Mouse (Mus musculus) MEL (cell line): ENCODE measurements at regions not wholly inside any gene's neighbourhood (a gene's known extent, or its start where the extent isn't known, plus 50 kb on each side); places are given as distances from the start of the nearest gene placed in this dataset.

Experiments used
- DNase-seq: peaks from one replicate; pipeline ENCODE4 v3.0.0; 2011; ENCODE audit warnings: low read depth, low spot score
- H3K27ac ChIP-seq: 2 replicates; pipeline ENCODE4 v1.5.1; 2012; ENCODE audit warnings: low read depth, mild to moderate bottlenecking, control low read depth, low read length, moderate library complexity; ENCODE audit not compliant: control insufficient read depth
- H3K27me3 ChIP-seq, 2 experiments: fragments of 150-350 bp in 1 of 2; sonication (generic) in 1 of 2; 2 replicates each; pipeline ENCODE4 v1.6.1; 2012; ENCODE audit warnings: low read length in 2 of 2, mild to moderate bottlenecking in 2 of 2, improper control_type of control experiment in 1 of 2, moderate library complexity in 1 of 2; ENCODE audit not compliant: insufficient read depth in 2 of 2, control insufficient read depth in 1 of 2
- H3K36me3 ChIP-seq, 2 experiments: 2 replicates each; pipeline ENCODE4 v1.6.1; 2012 to 2014; ENCODE audit warnings: low read length in 2 of 2, improper control_type of control experiment in 1 of 2, inconsistent platforms in 1 of 2, mild to moderate bottlenecking in 1 of 2; ENCODE audit not compliant: insufficient read depth in 2 of 2, control insufficient read depth in 1 of 2
- H3K4me1 ChIP-seq, 2 experiments: fragments of 150-350 bp in 1 of 2; sonication (generic) in 1 of 2; 2 replicates each; pipeline ENCODE4 v1.6.1; 2012; ENCODE audit warnings: low read length in 2 of 2, improper control_type of control experiment in 1 of 2, mild to moderate bottlenecking in 1 of 2; ENCODE audit not compliant: insufficient read depth in 2 of 2, control insufficient read depth in 1 of 2
- H3K4me3 ChIP-seq, 2 experiments: fragments of 150-350 bp in 1 of 2; sonication (generic) in 1 of 2; 2 replicates each; pipeline ENCODE4 v1.5.1; 2012; ENCODE audit warnings: low read depth in 2 of 2, low read length in 2 of 2, mild to moderate bottlenecking in 2 of 2, moderate library complexity in 2 of 2, control low read depth in 1 of 2, improper control_type of control experiment in 1 of 2; ENCODE audit not compliant: control insufficient read depth in 1 of 2, insufficient read depth in 1 of 2
- H3K79me2 ChIP-seq: 2 replicates; pipeline ENCODE4 v1.6.1; 2012; ENCODE audit warnings: mild to moderate bottlenecking, low read length, moderate library complexity; ENCODE audit not compliant: control insufficient read depth, poor library complexity, insufficient read depth
- H3K9ac ChIP-seq: 2 replicates; pipeline ENCODE4 v1.6.1; 2012; ENCODE audit warnings: low read depth, mild to moderate bottlenecking, control low read depth, low read length, moderate library complexity; ENCODE audit not compliant: control insufficient read depth, poor library complexity, severe bottlenecking
- H3K9me3 ChIP-seq: fragments of 150-350 bp; sonication (generic); replicated peaks from 2 replicates; pipeline ENCODE4 v1.6.1; 2012; ENCODE audit warnings: mild to moderate bottlenecking, low read length, improper control_type of control experiment, moderate library complexity; ENCODE audit not compliant: insufficient read depth
- BHLHE40 ChIP-seq: IDR thresholded peaks from 2 replicates; pipeline ENCODE4 v1.6.1; 2012; ENCODE audit warnings: low read depth, mild to moderate bottlenecking, inconsistent platforms, low read length, improper control_type of control experiment, borderline replicate concordance
- CHD2 ChIP-seq: IDR thresholded peaks from 2 replicates; pipeline ENCODE4 v1.6.1; 2011; ENCODE audit warnings: low read length, improper control_type of control experiment
- CTCF ChIP-seq, 3 experiments: IDR thresholded peaks in 2 of 3; conservative IDR thresholded peaks in 1 of 3; 2 replicates each; pipeline ENCODE4 v1.5.1; 2011 to 2012; ENCODE audit warnings: low read length in 3 of 3, low read depth in 2 of 3, mild to moderate bottlenecking in 2 of 3, improper control_type of control experiment in 1 of 3, inconsistent platforms in 1 of 3, mixed read lengths in 1 of 3, moderate library complexity in 1 of 3; ENCODE audit not compliant: control insufficient read depth in 1 of 3, insufficient read depth in 1 of 3, poor library complexity in 1 of 3, severe bottlenecking in 1 of 3
- E2F4 ChIP-seq: IDR thresholded peaks from 2 replicates; pipeline ENCODE4 v1.6.1; 2011; ENCODE audit warnings: low read depth, low read length, improper control_type of control experiment, borderline replicate concordance
- ELF1 ChIP-seq: IDR thresholded peaks from 2 replicates; pipeline ENCODE4 v1.6.1; 2014; ENCODE audit warnings: low read depth, mild to moderate bottlenecking, inconsistent platforms, low read length, improper control_type of control experiment, moderate library complexity
- ETS1 ChIP-seq: IDR thresholded peaks from 2 replicates; pipeline ENCODE4 v1.6.1; 2012; ENCODE audit warnings: low read depth, mild to moderate bottlenecking, inconsistent platforms, low read length, improper control_type of control experiment, moderate library complexity
- GATA1 ChIP-seq: IDR thresholded peaks from 2 replicates; pipeline ENCODE4 v1.6.1; 2011; ENCODE audit warnings: low read depth, low read length, improper control_type of control experiment
- HCFC1 ChIP-seq: IDR thresholded peaks from 2 replicates; pipeline ENCODE4 v1.6.1; 2012; ENCODE audit warnings: low read depth, mild to moderate bottlenecking, inconsistent platforms, low read length, improper control_type of control experiment, moderate library complexity
- KAT2A ChIP-seq: conservative IDR thresholded peaks from 2 replicates; pipeline ENCODE4 v1.6.1; 2012; ENCODE audit warnings: low read depth, low read length, improper control_type of control experiment, inconsistent platforms
- MAFK ChIP-seq: IDR thresholded peaks from 2 replicates; pipeline ENCODE4 v1.6.1; 2011; ENCODE audit warnings: low read depth, mild to moderate bottlenecking, low read length, improper control_type of control experiment, borderline replicate concordance
- MAZ ChIP-seq: IDR thresholded peaks from 2 replicates; pipeline ENCODE4 v1.6.1; 2012; ENCODE audit warnings: low read depth, mild to moderate bottlenecking, inconsistent platforms, low read length, improper control_type of control experiment
- MEF2A ChIP-seq: IDR thresholded peaks from 2 replicates; pipeline ENCODE4 v1.6.1; 2014; ENCODE audit warnings: low read depth, mild to moderate bottlenecking, inconsistent platforms, low read length, improper control_type of control experiment; ENCODE audit not compliant: poor library complexity, insufficient replicate concordance, severe bottlenecking; ENCODE audit errors: extremely low read depth
- MXI1 ChIP-seq: IDR thresholded peaks from 2 replicates; pipeline ENCODE4 v1.6.1; 2011; ENCODE audit warnings: mild to moderate bottlenecking, low read depth, low read length, improper control_type of control experiment
- MYB ChIP-seq: IDR thresholded peaks from 2 replicates; pipeline ENCODE4 v1.6.1; 2011; ENCODE audit warnings: mild to moderate bottlenecking, low read depth, low read length, improper control_type of control experiment
- MYC ChIP-seq: IDR thresholded peaks from 2 replicates; pipeline ENCODE4 v1.6.1; 2011; ENCODE audit warnings: low read depth, mild to moderate bottlenecking, low read length, improper control_type of control experiment, moderate library complexity
- NRF1 ChIP-seq: IDR thresholded peaks from 2 replicates; pipeline ENCODE4 v1.6.1; 2014; ENCODE audit warnings: low read depth, mild to moderate bottlenecking, inconsistent platforms, low read length, improper control_type of control experiment, moderate library complexity; ENCODE audit not compliant: poor library complexity, insufficient read depth, severe bottlenecking
- POLR2A ChIP-seq, 2 experiments: IDR thresholded peaks; 2 replicates each; pipeline ENCODE4 v1.6.1; 2011 to 2012; ENCODE audit warnings: low read length in 2 of 2, mild to moderate bottlenecking in 2 of 2, control low read depth in 1 of 2, improper control_type of control experiment in 1 of 2, low read depth in 1 of 2, moderate library complexity in 1 of 2; ENCODE audit not compliant: control insufficient read depth in 1 of 2, insufficient read depth in 1 of 2, poor library complexity in 1 of 2
- POLR2AphosphoS2 ChIP-seq: IDR thresholded peaks from 2 replicates; pipeline ENCODE4 v1.6.1; 2011; ENCODE audit warnings: low read length, improper control_type of control experiment
- RAD21 ChIP-seq: IDR thresholded peaks from 2 replicates; pipeline ENCODE4 v1.6.1; 2011; ENCODE audit warnings: mild to moderate bottlenecking, low read depth, low read length, improper control_type of control experiment
- SIN3A ChIP-seq: IDR thresholded peaks from 2 replicates; pipeline ENCODE4 v1.6.1; 2012; ENCODE audit warnings: low read length, improper control_type of control experiment, inconsistent platforms
- SMC3 ChIP-seq: IDR thresholded peaks from 2 replicates; pipeline ENCODE4 v1.6.1; 2011; ENCODE audit warnings: low read depth, low read length, improper control_type of control experiment
- TAL1 ChIP-seq: IDR thresholded peaks from 2 replicates; pipeline ENCODE4 v1.6.1; 2012; ENCODE audit warnings: mild to moderate bottlenecking, inconsistent platforms, low read length, moderate library complexity, mixed read lengths
- TBP ChIP-seq: IDR thresholded peaks from 2 replicates; pipeline ENCODE4 v1.8.0; 2011; ENCODE audit warnings: low read depth, low read length, improper control_type of control experiment
- TCF12 ChIP-seq: IDR thresholded peaks from 2 replicates; pipeline ENCODE4 v1.6.1; 2014; ENCODE audit warnings: low read depth, mild to moderate bottlenecking, inconsistent platforms, low read length, improper control_type of control experiment, moderate library complexity
- UBTF ChIP-seq: IDR thresholded peaks from 2 replicates; pipeline ENCODE4 v1.6.1; 2012; ENCODE audit warnings: low read depth, mild to moderate bottlenecking, inconsistent platforms, low read length, improper control_type of control experiment, moderate library complexity, borderline replicate concordance; ENCODE audit not compliant: insufficient read depth
- USF1 ChIP-seq: IDR thresholded peaks from 2 replicates; pipeline ENCODE4 v1.6.1; 2014; ENCODE audit warnings: low read depth, mild to moderate bottlenecking, inconsistent platforms, low read length, improper control_type of control experiment, moderate library complexity
- USF2 ChIP-seq, 2 experiments: IDR thresholded peaks; 2 replicates each; pipeline ENCODE4 v1.6.1; 2011 to 2012; ENCODE audit warnings: improper control_type of control experiment in 2 of 2, low read length in 2 of 2, borderline replicate concordance in 1 of 2, inconsistent platforms in 1 of 2, low read depth in 1 of 2, mild to moderate bottlenecking in 1 of 2; ENCODE audit not compliant: insufficient read depth in 1 of 2
- ZKSCAN1 ChIP-seq: IDR thresholded peaks from 2 replicates; pipeline ENCODE4 v1.6.1; 2012; ENCODE audit warnings: low read depth, mild to moderate bottlenecking, inconsistent platforms, low read length, improper control_type of control experiment, moderate library complexity
- ZMIZ1 ChIP-seq: IDR thresholded peaks from 2 replicates; pipeline ENCODE4 v1.6.1; 2012; ENCODE audit warnings: low read depth, mild to moderate bottlenecking, inconsistent platforms, low read length, improper control_type of control experiment, moderate library complexity
- ZNF384 ChIP-seq: IDR thresholded peaks from 2 replicates; pipeline ENCODE4 v1.6.1; 2012; ENCODE audit warnings: low read depth, mild to moderate bottlenecking, inconsistent platforms, low read length, improper control_type of control experiment

GRCm38 (mm10) chr6:95904085-95904633, 185.6 kb upstream of the Suclg2 start:
- H3K79me2 ChIP-seq, result no peaks in the 10 kb centered on the region
- no peak overlapping the region for H3K4me3 ChIP-seq
- no peaks in the 10 kb centered on the region for H3K4me1 ChIP-seq
- TF ChIP-seq CTCF (IDR thresholded peaks at IDR 0.05 in 2 of 3, conservative IDR thresholded peaks at IDR 0.05 in 1 of 3; ENCODE audit: control insufficient read depth in 1 of 3, insufficient read depth in 1 of 3, low read depth in 2 of 3, low read length in 3 of 3, poor library complexity in 1 of 3, severe bottlenecking in 1 of 3) (no peak), ZNF384 (no peak), POLR2AphosphoS2 (no peak), SIN3A (no peak), USF1 (no peak), MAFK (no peak), ZKSCAN1 (no peak), MAZ (no peak), KAT2A (no peak), CHD2 (no peak), POLR2A (IDR thresholded peaks at IDR 0.05; ENCODE audit: control insufficient read depth in 1 of 2, insufficient read depth in 1 of 2, low read depth in 1 of 2, low read length in 2 of 2, poor library complexity in 1 of 2) (no peak), ZMIZ1 (no peak), MYB (no peak), UBTF (no peak), BHLHE40 (no peak), TBP (no peak), MEF2A (no peak), NRF1 (no peak), ELF1 (no peak)
- H3K27ac ChIP-seq, result no peak overlapping the region
- no peak for DNase-seq
- H3K36me3 ChIP-seq, result no peaks in the 10 kb centered on the region
- no peaks in the 10 kb centered on the region for H3K9me3 ChIP-seq
- H3K27me3 ChIP-seq, result no peaks in the 10 kb centered on the region
- H3K9ac ChIP-seq, result no peak overlapping the region

GRCm38 (mm10) chr6:95905057-95905456, 186.5 kb upstream of the Suclg2 start:
- Histone ChIP-seq H3K27ac (no peak overlapping the region), H3K9me3 (no peaks in the 10 kb centered on the region), H3K4me1 (no peaks in the 10 kb centered on the region), H3K79me2 (no peaks in the 10 kb centered on the region), H3K9ac (no peak overlapping the region), H3K27me3 (no peaks in the 10 kb centered on the region), H3K36me3 (no peaks in the 10 kb centered on the region), H3K4me3 (no peak overlapping the region)
- no peak for DNase-seq
- no peak for TF ChIP-seq MEF2A
- TF ChIP-seq RAD21, result no peak
- TF ChIP-seq KAT2A, result no peak
- no peak for TF ChIP-seq MYC
- TF ChIP-seq TCF12, result no peak
- TF ChIP-seq POLR2A (IDR thresholded peaks at IDR 0.05; ENCODE audit: control insufficient read depth in 1 of 2, insufficient read depth in 1 of 2, low read depth in 1 of 2, low read length in 2 of 2, poor library complexity in 1 of 2), result no peak
- no peak for TF ChIP-seq HCFC1
- no peak for TF ChIP-seq MXI1
- TF ChIP-seq BHLHE40, result no peak
- TF ChIP-seq UBTF, result no peak
- no peak for TF ChIP-seq GATA1
- no peak for TF ChIP-seq MAZ
- TF ChIP-seq E2F4, result no peak
- TF ChIP-seq ZKSCAN1, result no peak
- no peak for TF ChIP-seq ETS1
- no peak for TF ChIP-seq TAL1
- TF ChIP-seq MYB, result no peak
- no peak for TF ChIP-seq SMC3
- TF ChIP-seq CHD2, result no peak
- no peak for TF ChIP-seq USF2 (IDR thresholded peaks at IDR 0.05; ENCODE audit: borderline replicate concordance in 1 of 2, insufficient read depth in 1 of 2, low read depth in 1 of 2, low read length in 2 of 2)
